Mouse (Mus musculus) cerebellum, adult 11 months (tissue): ENCODE results near the gene Hpse2.
"Not testable (repeated sequence)": the region's sequence is repeated elsewhere in the genome, so short reads cannot be mapped to it uniquely, and the experiment has no call there.

Experiments used
- DNase-seq: peaks from one replicate; pipeline ENCODE4 v3.0.0; 2022

Gene Hpse2

DNA sequence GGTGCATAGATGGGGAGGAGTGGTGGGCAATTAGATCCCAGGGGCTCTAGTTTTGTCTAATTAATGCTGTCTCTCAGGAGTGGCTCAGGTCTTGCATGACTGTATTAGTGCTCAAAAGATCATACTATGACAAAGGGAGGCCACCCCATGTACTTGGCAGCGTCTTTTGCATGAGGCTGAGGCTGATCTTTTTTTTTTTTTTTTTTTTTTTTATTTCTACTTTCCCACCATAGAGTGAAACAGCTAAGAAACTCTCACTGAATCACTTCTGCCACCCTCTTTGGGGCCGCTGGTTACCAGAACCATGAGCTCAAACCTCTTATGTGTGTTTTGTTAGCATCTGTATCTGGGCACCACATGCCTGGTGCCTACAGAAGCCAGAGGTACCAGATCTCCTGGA is 549.0 kb downstream of the Hpse2 start:
- no peak for DNase-seq

GRCm38 (mm10) chr19:42838271-42838670 is 549.9 kb downstream of the Hpse2 start:
- no peak for DNase-seq

- peak; percentile 6 for DNase-seq
These were observed 550.6 kb downstream of the Hpse2 start for GRCm38 (mm10) chr19:42837591-42837990.

- no peak for DNase-seq
These were observed 555.0 kb downstream of the Hpse2 start for GRCm38 (mm10) chr19:42833126-42833525.

GRCm38 (mm10) chr19:42832251-42832650 is 555.9 kb downstream of the Hpse2 start:
- no peak for DNase-seq

DNA sequence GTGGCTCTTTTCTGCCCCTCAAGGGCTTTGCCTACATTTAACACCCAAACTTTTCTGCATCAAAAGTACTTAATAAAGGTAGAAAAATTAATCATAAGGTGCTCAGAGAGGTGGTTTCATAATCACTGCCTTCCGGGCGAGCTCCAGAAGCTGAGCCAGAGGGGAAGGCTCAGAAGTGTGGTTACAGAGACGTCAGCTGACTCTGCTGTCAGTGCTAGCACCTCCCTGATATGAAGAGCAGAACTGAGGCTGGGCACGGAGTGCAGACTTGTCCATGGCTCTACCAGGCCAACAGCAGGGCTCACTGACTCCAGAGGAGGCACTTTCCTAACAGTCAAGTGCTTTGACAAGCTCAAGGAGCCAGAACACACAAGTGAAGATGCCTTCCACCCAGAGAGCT is 559.0 kb downstream of the Hpse2 start:
- no peak for DNase-seq

GRCm38 (mm10) chr19:42827843-42828242 is 560.3 kb downstream of the Hpse2 start:
- DNase-seq, result no peak

DNA sequence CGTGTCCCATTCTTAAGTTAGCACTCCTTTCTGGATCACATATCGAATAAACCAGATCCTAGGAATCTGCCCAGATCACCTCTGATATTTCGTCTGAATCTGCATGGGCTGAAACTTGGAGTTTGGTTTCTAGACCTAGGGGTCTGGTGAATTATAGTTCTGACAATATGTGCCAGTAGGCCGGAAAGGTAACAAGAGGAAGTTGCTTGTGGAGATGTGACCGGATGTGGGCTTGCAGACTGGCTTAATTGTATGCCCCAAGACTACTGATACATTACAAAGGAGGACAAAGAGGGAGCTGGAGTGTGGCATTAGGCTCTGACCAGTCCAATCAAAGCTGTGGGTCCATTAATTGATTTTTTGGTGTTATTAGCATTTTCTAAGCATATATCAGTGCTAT is 568.0 kb downstream of the Hpse2 start:
- DNase-seq, result no peak

- no peak for DNase-seq
These were observed 570.4 kb downstream of the Hpse2 start for GRCm38 (mm10) chr19:42817761-42818160.

DNA sequence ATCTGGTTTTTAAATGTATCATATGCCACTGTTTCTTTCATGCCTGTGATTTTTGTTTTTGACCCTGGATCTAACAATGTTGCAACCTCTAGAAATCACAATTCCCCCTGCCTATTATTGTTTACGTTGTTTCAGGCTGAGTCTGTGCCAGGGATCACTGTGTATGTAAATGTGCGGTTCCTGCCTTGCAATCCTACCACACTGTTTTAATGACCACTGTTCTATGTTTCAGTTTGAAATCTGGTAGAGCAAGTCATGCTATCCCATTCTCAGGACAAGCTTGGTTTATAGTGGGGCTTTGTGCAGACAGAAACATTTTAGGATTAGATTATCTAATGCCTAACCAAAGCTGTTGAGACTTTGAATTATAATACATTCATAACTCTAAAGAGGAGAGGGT is 571.9 kb downstream of the Hpse2 start:
- DNase-seq, result no peak

DNA sequence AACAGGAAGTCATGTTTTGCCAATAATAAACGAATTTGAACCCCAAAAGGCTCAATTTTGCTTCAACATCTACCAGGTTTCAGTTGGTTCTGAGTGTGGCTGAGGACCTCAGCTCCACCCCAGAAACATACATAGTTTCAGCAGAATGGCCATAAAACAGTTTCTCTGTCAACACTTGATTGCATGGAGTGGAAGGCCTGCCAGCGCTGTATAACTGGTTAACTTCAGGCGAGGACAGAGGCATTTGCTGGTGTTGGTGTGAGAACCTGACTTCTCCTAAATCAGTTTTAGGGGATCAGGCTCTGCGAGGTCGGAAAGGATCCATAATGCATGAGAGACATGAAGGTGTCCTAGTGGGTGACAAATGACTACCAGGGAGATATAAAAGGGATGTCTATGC is 578.0 kb downstream of the Hpse2 start:
- no peak for DNase-seq

DNA sequence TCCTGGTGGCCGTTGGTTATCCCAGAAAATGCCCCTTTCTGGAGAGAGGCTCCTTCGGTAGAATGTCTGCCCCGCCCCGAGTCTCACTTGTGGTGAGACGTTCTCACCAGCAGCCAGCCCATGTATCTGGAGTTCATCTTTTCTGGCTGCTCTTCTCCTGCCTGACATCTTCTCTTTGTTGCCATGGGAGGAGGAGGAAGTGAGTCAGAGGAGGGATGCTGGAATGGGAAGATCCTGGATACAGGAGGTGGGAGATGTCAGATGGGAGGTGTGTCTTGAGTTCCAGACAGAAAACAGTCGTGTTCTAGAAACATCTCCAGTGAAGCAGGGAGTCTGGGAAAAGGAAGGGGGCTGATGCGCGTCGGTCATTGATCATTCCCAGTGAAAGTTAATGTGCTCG is 578.7 kb downstream of the Hpse2 start:
- DNase-seq, result no peak

- no peak for DNase-seq
These were observed 590.3 kb downstream of the Hpse2 start for GRCm38 (mm10) chr19:42797866-42798265.

DNA sequence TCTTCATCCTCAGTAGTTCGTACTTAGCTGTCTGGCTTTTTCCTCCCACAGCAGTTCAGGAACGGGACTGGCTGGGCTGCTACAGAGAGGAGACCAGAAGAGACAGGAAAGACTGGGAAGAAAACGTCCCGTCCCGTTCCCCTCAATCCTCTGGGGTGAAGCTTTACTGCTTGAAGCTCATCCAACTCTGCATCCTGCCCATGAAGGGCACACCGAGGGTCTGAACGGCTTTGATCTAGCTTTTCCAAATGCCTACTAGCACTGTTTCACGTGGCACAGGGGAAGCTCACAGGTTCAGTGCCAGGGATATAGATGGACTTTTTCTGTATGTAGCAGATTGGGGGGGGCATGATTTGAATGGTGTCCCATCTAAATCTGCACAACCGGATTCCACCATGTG is 592.4 kb downstream of the Hpse2 start:
- DNase-seq, result no peak

- peak; percentile 77 for DNase-seq
These were observed 593.1 kb downstream of the Hpse2 start for GRCm38 (mm10) chr19:42794914-42795613.

- DNase-seq, result no peak
These were observed 599.8 kb downstream of the Hpse2 start for GRCm38 (mm10) chr19:42788311-42788710.

- no peak for DNase-seq
These were observed 602.5 kb downstream of the Hpse2 start for GRCm38 (mm10) chr19:42785562-42786220.

DNA sequence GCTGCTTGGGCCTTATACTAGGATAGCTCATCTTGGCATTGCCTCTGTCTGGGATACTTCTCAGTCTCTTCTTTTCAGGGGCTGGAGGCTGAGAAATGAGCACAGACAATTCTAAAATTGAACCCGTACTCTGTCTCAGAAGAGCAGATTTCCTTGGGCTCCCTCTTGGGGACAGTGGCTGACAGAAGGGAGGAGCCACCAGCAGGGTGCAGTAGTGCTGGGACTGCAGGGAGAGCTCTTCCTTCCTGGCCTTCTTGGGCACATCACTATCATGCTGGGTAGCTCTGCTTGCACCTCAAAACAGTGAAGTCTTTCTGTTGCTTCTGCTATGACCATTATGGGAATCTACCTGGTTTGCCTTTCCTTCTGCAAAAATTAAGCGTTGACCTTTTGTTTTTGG is 603.0 kb downstream of the Hpse2 start:
- DNase-seq, result no peak

DNA sequence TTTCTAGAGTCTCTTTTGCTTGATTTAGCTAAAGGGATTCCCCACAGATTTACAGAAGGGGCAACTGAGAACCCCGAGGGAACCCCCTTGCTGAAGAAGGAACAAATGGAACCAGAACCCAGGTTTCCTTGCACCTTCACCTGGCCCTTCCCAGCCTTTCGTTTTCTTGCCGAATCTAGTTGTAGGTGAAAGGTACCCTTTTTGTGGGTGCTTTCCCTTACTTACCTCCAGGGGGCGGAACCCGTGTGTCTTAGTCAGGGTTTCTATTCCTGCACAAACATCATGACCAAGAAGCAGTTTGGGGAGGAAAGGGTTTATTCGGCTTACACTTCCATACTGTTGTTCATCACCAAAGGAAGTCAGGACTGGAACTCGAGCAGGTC is 608.0 kb downstream of the Hpse2 start:
- DNase-seq, result not testable (repeated sequence)

DNA sequence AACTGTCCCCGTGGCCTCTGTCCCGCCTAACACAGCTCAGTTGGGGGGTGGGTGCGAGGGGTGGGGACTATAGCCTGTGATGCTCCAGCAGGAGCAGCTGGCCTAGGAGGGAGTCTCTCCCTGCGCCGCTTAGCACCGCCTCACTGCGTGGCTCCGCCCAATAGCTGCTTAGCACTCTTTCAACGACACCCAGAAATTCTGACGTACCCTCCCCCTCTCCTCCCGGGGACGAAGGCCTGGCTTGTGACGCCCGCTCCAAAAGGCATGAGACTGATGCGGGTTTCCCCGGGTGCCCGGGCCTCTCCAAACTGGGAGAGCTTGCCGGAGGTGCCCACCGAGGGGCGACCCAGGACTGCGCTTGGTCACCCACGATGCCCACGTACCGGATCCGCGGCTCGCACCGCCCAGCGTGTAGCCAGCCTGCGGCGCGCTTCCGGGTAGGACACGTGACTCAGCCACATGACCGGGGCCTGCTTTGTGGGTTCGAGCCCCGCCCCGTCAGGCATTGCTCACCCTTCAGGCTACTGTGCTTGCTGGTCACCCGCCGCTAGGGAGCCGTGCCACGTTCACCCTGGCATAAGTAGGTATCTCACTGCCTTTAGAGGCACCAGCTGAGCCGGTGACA is 608.5 kb downstream of the Hpse2 start, which contains the start of gene Hps1:
Hps1 (minus strand) TSS at position 448 of the 625 bp plus-strand sequence.
- peak; percentile 86 for DNase-seq

DNA sequence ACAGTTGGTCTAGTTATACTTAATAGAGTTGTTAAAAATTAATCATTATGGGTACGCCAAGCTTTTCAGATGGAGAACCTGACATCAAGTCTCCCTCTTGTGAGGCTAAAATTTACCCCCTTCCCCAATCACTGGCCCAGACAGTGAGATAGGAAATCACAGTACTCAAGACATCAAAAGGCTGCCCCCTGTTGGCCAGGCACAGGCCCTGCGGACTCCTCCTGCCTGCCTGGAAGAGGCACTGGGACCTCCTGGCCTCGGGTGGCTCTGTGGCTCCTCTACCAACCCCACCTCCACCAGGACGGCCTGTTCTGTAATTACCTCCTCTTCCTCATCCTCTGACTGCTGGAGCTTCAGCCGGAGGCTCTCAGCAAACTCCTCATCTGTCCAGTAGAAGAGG is 610.4 kb downstream of the Hpse2 start:
- no peak for DNase-seq

DNA sequence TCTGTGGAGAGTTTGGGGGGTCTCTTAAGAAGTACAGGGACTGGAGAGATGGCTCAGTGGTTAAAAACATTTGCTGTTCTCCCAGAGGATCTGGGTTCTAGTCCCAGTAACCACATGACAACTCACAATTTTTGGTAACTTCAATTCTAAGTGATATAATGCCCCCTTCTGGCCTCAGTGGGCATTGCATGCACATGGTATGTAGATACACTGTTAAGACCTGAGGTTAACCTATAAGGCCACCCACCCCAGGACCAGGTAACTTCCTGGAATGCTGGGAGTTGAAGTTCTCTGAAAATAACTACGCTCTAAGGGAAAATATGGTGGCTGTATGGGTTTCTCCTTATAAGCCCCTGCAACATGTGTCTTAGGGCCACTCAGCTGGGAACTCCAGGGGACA is 611.3 kb downstream of the Hpse2 start:
- DNase-seq, result no peak

- DNase-seq, result no peak
These were observed 617.8 kb downstream of the Hpse2 start for GRCm38 (mm10) chr19:42770141-42770872.

GRCm38 (mm10) chr19:42769648-42770047 is 618.5 kb downstream of the Hpse2 start:
- no peak for DNase-seq
